Mouse (Mus musculus): ENCODE results near the gene Per2. TPM values are rescaled to one million over a fixed set of nuclear protein-coding genes. Genes with fewer than 3 reads are reported as not detected.

Gene Per2
- polyA plus RNA-seq, 1 experiment from 2014 or later: 7.3 TPM

DNA sequence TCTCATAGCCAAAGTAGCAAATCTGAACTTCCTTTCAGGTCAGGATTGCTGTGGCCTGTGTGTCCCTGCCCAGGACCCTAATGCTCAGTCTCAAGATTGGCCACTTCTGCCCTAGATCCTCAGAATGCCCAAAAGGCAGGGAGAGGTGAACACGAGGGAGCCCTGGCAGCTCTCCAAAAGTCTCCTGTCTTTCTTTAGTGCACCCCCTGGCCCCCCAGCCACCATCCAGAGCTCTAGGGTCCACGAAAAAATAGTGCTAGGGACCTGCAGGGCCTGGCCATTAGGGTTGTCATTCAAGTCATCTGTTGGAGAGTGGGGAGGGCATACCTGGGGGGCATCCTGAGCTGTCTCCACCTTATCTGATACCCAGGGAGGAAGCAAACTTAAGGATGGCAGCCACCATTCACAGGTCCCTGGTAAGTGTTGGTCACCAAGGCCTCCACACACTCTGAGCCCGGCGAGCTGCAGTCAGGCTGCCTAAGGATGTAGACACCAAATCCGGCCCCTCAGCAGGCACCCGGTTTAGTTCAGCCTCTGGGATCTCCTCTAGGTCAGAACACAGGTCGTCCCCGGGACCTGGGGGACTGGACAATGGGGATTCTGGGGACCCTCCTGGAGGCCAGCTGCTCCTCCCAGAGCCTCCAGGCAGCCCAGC lies 47.4 kb downstream of the Per2 start:
- H3K4me2 ChIP-seq (replicated peaks; ENCODE audit: low read depth, low read length): peak overlapping the region; percentile 97
- H3K4me1 ChIP-seq (ENCODE audit: control insufficient read depth, insufficient read depth, low read length): peaks cover 27% of the 10 kb centered on the region
- no peaks in the 10 kb centered on the region for H3K27me3 ChIP-seq (ENCODE audit: control insufficient read depth, insufficient read depth, low read length)
- H3K27ac ChIP-seq (ENCODE audit: low read length): no peak overlapping the region
- H3K9me3 ChIP-seq (ENCODE audit: control insufficient read depth, low read depth, low read length): no peaks in the 10 kb centered on the region
- 70% methylated on average over 8 of the region's 8 CpGs for WGBS
- ATAC-seq (ENCODE audit: insufficient number of reproducible peaks, insufficient read depth, low FRiP score, low read depth): no peak
- H3K9ac ChIP-seq (replicated peaks; ENCODE audit: low read depth, low read length): peak overlapping the region; percentile 74; the same call in 1 of the 2 replicates
- no peaks in the 10 kb centered on the region for H3K36me3 ChIP-seq (ENCODE audit: control insufficient read depth, insufficient read depth, low read length)
- H3K4me3 ChIP-seq (ENCODE audit: low read depth, low read length): peak overlapping the region; percentile 77

- Histone ChIP-seq H3K27ac (ENCODE audit: low read length) (no peak overlapping the region), H3K9me3 (ENCODE audit: control insufficient read depth, low read depth, low read length) (no peaks in the 10 kb centered on the region), H3K36me3 (ENCODE audit: control insufficient read depth, insufficient read depth, low read length) (no peaks in the 10 kb centered on the region), H3K4me3 (ENCODE audit: low read depth, low read length) (no peak overlapping the region), H3K9ac (replicated peaks; ENCODE audit: low read depth, low read length) (no peak overlapping the region), H3K4me2 (replicated peaks; ENCODE audit: low read depth, low read length) (no peak overlapping the region), H3K4me1 (ENCODE audit: control insufficient read depth, insufficient read depth, low read length) (peaks cover 9% of the 10 kb centered on the region), H3K27me3 (ENCODE audit: control insufficient read depth, insufficient read depth, low read length) (no peaks in the 10 kb centered on the region)
- 71% methylated on average over 4 of the region's 4 CpGs for WGBS
- ATAC-seq (ENCODE audit: insufficient number of reproducible peaks, insufficient read depth, low FRiP score, low read depth): no peak
Observed at GRCm38 (mm10) chr1:91407819-91408218, 51.3 kb downstream of the Per2 start.

DNA sequence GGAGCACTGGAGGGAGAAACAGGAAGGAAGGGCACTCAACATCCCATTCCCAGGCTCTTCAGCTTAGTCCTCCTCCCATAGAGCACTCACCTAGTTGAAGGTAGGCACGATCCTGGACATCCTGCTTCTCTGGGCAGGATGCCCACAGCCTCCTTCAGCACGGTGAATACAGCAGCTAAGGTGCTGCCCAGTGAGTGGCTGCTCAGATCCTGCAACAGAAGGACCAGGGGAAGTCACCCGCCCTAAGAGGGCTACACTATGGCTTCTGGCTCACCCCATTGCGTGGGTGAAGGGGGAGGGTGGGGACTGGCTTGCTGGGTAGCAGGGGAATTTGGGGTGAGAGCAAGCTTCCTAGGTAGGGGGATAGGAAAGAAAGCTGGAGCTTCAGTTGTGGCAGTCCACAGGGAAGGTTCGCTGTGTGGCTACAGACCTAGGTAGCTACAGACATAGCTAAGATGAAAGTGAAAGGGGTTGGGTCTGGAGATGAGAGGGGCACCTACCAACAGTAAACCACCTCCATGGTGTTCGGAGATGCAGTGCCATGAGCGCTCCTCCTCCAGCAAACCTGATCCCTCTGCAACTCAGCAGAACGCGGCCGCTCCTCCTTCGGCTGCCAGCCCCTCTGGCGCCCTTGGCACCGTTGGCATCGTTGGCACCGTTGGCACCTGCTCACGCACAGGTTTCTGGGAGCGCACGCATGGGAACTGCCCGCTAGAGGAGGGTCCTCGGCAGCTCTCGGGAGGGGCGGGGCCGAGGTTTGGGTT lies 53.5 kb downstream of the Per2 start:
- no peaks in the 10 kb centered on the region for H3K4me1 ChIP-seq (ENCODE audit: control insufficient read depth, insufficient read depth, low read length)
- 54% methylated on average over 23 of the region's 23 CpGs for WGBS
- no peaks in the 10 kb centered on the region for H3K9me3 ChIP-seq (ENCODE audit: control insufficient read depth, low read depth, low read length)
- no peak overlapping the region for H3K4me3 ChIP-seq (ENCODE audit: low read depth, low read length)
- H3K36me3 ChIP-seq (ENCODE audit: control insufficient read depth, insufficient read depth, low read length): no peaks in the 10 kb centered on the region
- no peaks in the 10 kb centered on the region for H3K27me3 ChIP-seq (ENCODE audit: control insufficient read depth, insufficient read depth, low read length)
- H3K27ac ChIP-seq (ENCODE audit: low read length): no peak overlapping the region
- no peak overlapping the region for H3K9ac ChIP-seq (replicated peaks; ENCODE audit: low read depth, low read length)
- no peak overlapping the region for H3K4me2 ChIP-seq (replicated peaks; ENCODE audit: low read depth, low read length)
- no peak for ATAC-seq (ENCODE audit: insufficient number of reproducible peaks, insufficient read depth, low FRiP score, low read depth)

- Histone ChIP-seq H3K4me1 (ENCODE audit: control insufficient read depth, insufficient read depth, low read length) (no peaks in the 10 kb centered on the region), H3K36me3 (ENCODE audit: control insufficient read depth, insufficient read depth, low read length) (no peaks in the 10 kb centered on the region), H3K9me3 (ENCODE audit: control insufficient read depth, low read depth, low read length) (no peaks in the 10 kb centered on the region), H3K27me3 (ENCODE audit: control insufficient read depth, insufficient read depth, low read length) (no peaks in the 10 kb centered on the region), H3K4me2 (replicated peaks; ENCODE audit: low read depth, low read length) (no peak overlapping the region), H3K4me3 (ENCODE audit: low read depth, low read length) (no peak overlapping the region), H3K27ac (ENCODE audit: low read length) (no peak overlapping the region), H3K9ac (replicated peaks; ENCODE audit: low read depth, low read length) (no peak overlapping the region)
- ATAC-seq (ENCODE audit: insufficient number of reproducible peaks, insufficient read depth, low FRiP score, low read depth): no peak
- WGBS: 21% methylated on average over 1 of the region's 1 CpGs
Observed at GRCm38 (mm10) chr1:91404976-91405375, 54.1 kb downstream of the Per2 start.

GRCm38 (mm10) chr1:91398260-91399062 lies 60.7 kb downstream of the Per2 start, which contains the start of gene Ilkap:
Ilkap (minus strand) TSS chr1:91398815.
- ATAC-seq (ENCODE audit: insufficient number of reproducible peaks, insufficient read depth, low FRiP score, low read depth): peak; percentile 95
- Histone ChIP-seq H3K27me3 (ENCODE audit: control insufficient read depth, insufficient read depth, low read length) (no peaks in the 10 kb centered on the region), H3K4me2 (replicated peaks; ENCODE audit: low read depth, low read length) (peak within 1 kb of the TSS; percentile 83), H3K9ac (replicated peaks; ENCODE audit: low read depth, low read length) (peak within 1 kb of the TSS; percentile 94), H3K4me1 (ENCODE audit: control insufficient read depth, insufficient read depth, low read length) (peaks cover 15% of the 10 kb centered on the region; the same call in 1 of the 2 replicates), H3K36me3 (ENCODE audit: control insufficient read depth, insufficient read depth, low read length) (peaks cover 4% of the 10 kb centered on the region), H3K9me3 (ENCODE audit: control insufficient read depth, low read depth, low read length) (no peaks in the 10 kb centered on the region), H3K27ac (ENCODE audit: low read length) (peak within 1 kb of the TSS; percentile 81), H3K4me3 (ENCODE audit: low read depth, low read length) (peak within 1 kb of the TSS; percentile 93)
- under 1% methylated on average over 86 of the region's 91 CpGs for WGBS

DNA sequence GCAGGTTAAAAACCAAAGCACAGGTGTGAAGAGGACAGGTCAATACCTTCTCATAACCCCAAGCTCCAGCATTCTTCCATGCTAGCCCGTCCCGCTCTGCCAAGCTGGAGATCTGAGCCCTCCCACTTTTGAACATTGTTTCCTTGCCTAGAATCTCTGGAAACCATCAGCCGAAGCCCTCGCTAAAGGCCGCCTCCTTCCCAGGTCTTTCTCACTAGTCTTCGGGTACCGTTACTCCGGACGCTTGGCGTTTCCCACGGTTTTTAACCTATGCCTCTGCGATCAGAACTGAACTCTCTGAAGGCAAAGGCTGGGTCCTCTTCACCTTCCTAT lies 61.2 kb downstream of the Per2 start:
- peaks cover 15% of the 10 kb centered on the region; the same call in 1 of the 2 replicates for H3K4me1 ChIP-seq (ENCODE audit: control insufficient read depth, insufficient read depth, low read length)
- no peak for ATAC-seq (ENCODE audit: insufficient number of reproducible peaks, insufficient read depth, low FRiP score, low read depth)
- H3K4me2 ChIP-seq (replicated peaks; ENCODE audit: low read depth, low read length): peak overlapping the region; percentile 83
- H3K9me3 ChIP-seq (ENCODE audit: control insufficient read depth, low read depth, low read length): no peaks in the 10 kb centered on the region
- peak overlapping the region; percentile 93 for H3K4me3 ChIP-seq (ENCODE audit: low read depth, low read length)
- H3K27ac ChIP-seq (ENCODE audit: low read length): peak overlapping the region; percentile 81
- H3K36me3 ChIP-seq (ENCODE audit: control insufficient read depth, insufficient read depth, low read length): peaks cover 6% of the 10 kb centered on the region
- peak overlapping the region; percentile 94 for H3K9ac ChIP-seq (replicated peaks; ENCODE audit: low read depth, low read length)
- H3K27me3 ChIP-seq (ENCODE audit: control insufficient read depth, insufficient read depth, low read length): no peaks in the 10 kb centered on the region
- 1% methylated on average over 12 of the region's 12 CpGs for WGBS

GRCm38 (mm10) chr1:91390369-91390768 lies 68.8 kb downstream of the Per2 start:
- H3K4me2 ChIP-seq (replicated peaks; ENCODE audit: low read depth, low read length): no peak overlapping the region
- 0 out of 2 replicates have a peak, but pooled peaks have one; percentile 58 for ATAC-seq (ENCODE audit: insufficient number of reproducible peaks, insufficient read depth, low FRiP score, low read depth)
- H3K4me1 ChIP-seq (ENCODE audit: control insufficient read depth, insufficient read depth, low read length): no peaks in the 10 kb centered on the region
- no peak overlapping the region for H3K4me3 ChIP-seq (ENCODE audit: low read depth, low read length)
- no peaks in the 10 kb centered on the region for H3K27me3 ChIP-seq (ENCODE audit: control insufficient read depth, insufficient read depth, low read length)
- WGBS: 66% methylated on average over 5 of the region's 5 CpGs
- no peak overlapping the region for H3K27ac ChIP-seq (ENCODE audit: low read length)
- no peak overlapping the region for H3K9ac ChIP-seq (replicated peaks; ENCODE audit: low read depth, low read length)
- peaks cover 44% of the 10 kb centered on the region for H3K36me3 ChIP-seq (ENCODE audit: control insufficient read depth, insufficient read depth, low read length)
- H3K9me3 ChIP-seq (ENCODE audit: control insufficient read depth, low read depth, low read length): no peaks in the 10 kb centered on the region

DNA sequence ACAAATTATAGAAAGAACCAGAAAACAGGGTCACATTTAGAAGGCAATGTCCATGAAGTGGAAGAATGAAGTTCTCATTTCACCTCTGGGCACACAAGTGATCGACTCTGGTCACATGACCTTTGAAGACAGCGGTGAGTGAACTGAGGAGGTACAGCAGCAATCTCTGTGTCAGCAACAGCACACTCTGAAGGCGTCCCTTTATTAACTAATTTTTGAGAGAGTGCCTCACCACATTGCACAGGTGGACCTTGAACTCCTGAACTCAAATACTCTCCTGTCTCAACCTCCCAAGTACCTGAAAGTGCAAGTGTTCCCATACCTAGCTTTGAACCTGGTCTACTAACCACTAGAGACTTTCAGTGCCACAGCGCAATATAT lies 78.0 kb downstream of the Per2 start:
- no peak for ATAC-seq (ENCODE audit: insufficient number of reproducible peaks, insufficient read depth, low FRiP score, low read depth)
- no peak overlapping the region for H3K4me3 ChIP-seq (ENCODE audit: low read depth, low read length)
- no peak overlapping the region for H3K4me2 ChIP-seq (replicated peaks; ENCODE audit: low read depth, low read length)
- WGBS: 90% methylated on average over 4 of the region's 4 CpGs
- no peak overlapping the region for H3K9ac ChIP-seq (replicated peaks; ENCODE audit: low read depth, low read length)
- no peaks in the 10 kb centered on the region for H3K4me1 ChIP-seq (ENCODE audit: control insufficient read depth, insufficient read depth, low read length)
- H3K27ac ChIP-seq (ENCODE audit: low read length): no peak overlapping the region
- peaks cover 86% of the 10 kb centered on the region for H3K36me3 ChIP-seq (ENCODE audit: control insufficient read depth, insufficient read depth, low read length)
- H3K9me3 ChIP-seq (ENCODE audit: control insufficient read depth, low read depth, low read length): no peaks in the 10 kb centered on the region
- no peaks in the 10 kb centered on the region for H3K27me3 ChIP-seq (ENCODE audit: control insufficient read depth, insufficient read depth, low read length)
